ENCODE assay signal across 8 mouse cellular contexts in genomic region chr3:110250839-110251700, GRCm38 (mm10). TPM values are rescaled to one million over a fixed set of nuclear protein-coding genes. Genes with fewer than 3 reads are reported as not detected.
DNase-seq lines count a peak whose midpoint lies in the region; ATAC-seq and TF ChIP-seq lines count a peak whose summit lies in the region.

Gene Prmt6 (minus strand): TSS chr3:110250998.

- peaks cover 23% of the 10 kb centered on the region for H3K36me3 ChIP-seq in C2C12 (ENCODE audit: control insufficient read depth, insufficient read depth)
- peaks cover 15% of the 10 kb centered on the region for H3K36me3 ChIP-seq in embryonic facial prominence, embryonic 14.5 days (ENCODE audit: control insufficient read depth, insufficient read depth, low read length)
- H3K36me3 ChIP-seq in heart, adult 2 months (ENCODE audit: control insufficient read depth, insufficient read depth, low read length): peaks cover 9% of the 10 kb centered on the region
- peaks cover 3% of the 10 kb centered on the region; the same call in 1 of the 2 replicates for H3K36me3 ChIP-seq in kidney, adult 2 months (ENCODE audit: control insufficient read depth, insufficient read depth, low read length)
- H3K36me3 ChIP-seq in limb, embryonic 11.5 days (ENCODE audit: control insufficient read depth, insufficient read depth, low read length): no peaks in the 10 kb centered on the region
- H3K36me3 ChIP-seq in midbrain, embryonic 13.5 days: peaks cover 17% of the 10 kb centered on the region

- peaks cover 39% of the 10 kb centered on the region for H3K79me2 ChIP-seq in C2C12 (ENCODE audit: control insufficient read depth, insufficient read depth)
- H3K79me2 ChIP-seq in heart, adult 2 months (replicated peaks; ENCODE audit: control insufficient read depth, insufficient read depth, low read length): no peaks in the 10 kb centered on the region

- peak within 1 kb of the TSS; percentile 78 for H3K27ac ChIP-seq in bone marrow, adult 2 months (ENCODE audit: control insufficient read depth, insufficient read depth, low read depth, low read length, poor library complexity)
- H3K27ac ChIP-seq in embryonic facial prominence, embryonic 14.5 days (replicated peaks; ENCODE audit: low read depth, low read length): peak within 1 kb of the TSS; percentile 89
- H3K27ac ChIP-seq in heart, adult 2 months: peak within 1 kb of the TSS; percentile 93
- H3K27ac ChIP-seq in kidney, adult 2 months (ENCODE audit: insufficient read depth, low read depth, low read length): peak within 1 kb of the TSS; percentile 90
- H3K27ac ChIP-seq in limb, embryonic 11.5 days (replicated peaks; ENCODE audit: low read depth, low read length): peak within 1 kb of the TSS; percentile 85
- peak within 1 kb of the TSS; percentile 98 for H3K27ac ChIP-seq in midbrain, embryonic 13.5 days

- peak within 1 kb of the TSS; percentile 85 for H3K4me2 ChIP-seq in embryonic facial prominence, embryonic 14.5 days (ENCODE audit: low read depth, low read length)
- H3K4me2 ChIP-seq in limb, embryonic 11.5 days (ENCODE audit: low read depth, severe bottlenecking): peak within 1 kb of the TSS; percentile 63
- H3K4me2 ChIP-seq in midbrain, embryonic 13.5 days (replicated peaks): peak within 1 kb of the TSS; percentile 65

- peak within 1 kb of the TSS; percentile 82 for H3K4me3 ChIP-seq in C2C12 (ENCODE audit: insufficient read depth, poor library complexity, severe bottlenecking)
- peak within 1 kb of the TSS; percentile 100 for H3K4me3 ChIP-seq in bone marrow, adult 2 months (replicated peaks; ENCODE audit: control insufficient read depth, low read depth, low read length)
- peak within 1 kb of the TSS; percentile 93 for H3K4me3 ChIP-seq in embryonic facial prominence, embryonic 14.5 days (ENCODE audit: low read depth, low read length)
- peak within 1 kb of the TSS; percentile 89 for H3K4me3 ChIP-seq in heart, adult 2 months
- peak within 1 kb of the TSS; percentile 84 for H3K4me3 ChIP-seq in kidney, adult 2 months (ENCODE audit: insufficient read depth, low read depth, low read length)
- peak within 1 kb of the TSS; percentile 91 for H3K4me3 ChIP-seq in limb, embryonic 11.5 days (ENCODE audit: low read depth, low read length)
- H3K4me3 ChIP-seq in midbrain, embryonic 13.5 days (replicated peaks): peak within 1 kb of the TSS; percentile 80

- 0 out of 2 replicates have a peak, but pooled peaks have one; percentile 14 for TF ChIP-seq EP300 in heart, adult 2 months (IDR thresholded peaks at IDR 0.05; ENCODE audit: insufficient read depth, low read depth, low read length)

- H3K9me3 ChIP-seq in embryonic facial prominence, embryonic 14.5 days (ENCODE audit: control insufficient read depth, low read length): no peaks in the 10 kb centered on the region
- H3K9me3 ChIP-seq in limb, embryonic 11.5 days (ENCODE audit: control insufficient read depth, low read length): no peaks in the 10 kb centered on the region
- no peaks in the 10 kb centered on the region for H3K9me3 ChIP-seq in midbrain, embryonic 13.5 days

- H3K27me3 ChIP-seq in C2C12 (ENCODE audit: control insufficient read depth, insufficient read depth, insufficient read length): no peaks in the 10 kb centered on the region
- no peaks in the 10 kb centered on the region for H3K27me3 ChIP-seq in embryonic facial prominence, embryonic 14.5 days (replicated peaks; ENCODE audit: control insufficient read depth, insufficient read depth, low read length)
- no peaks in the 10 kb centered on the region for H3K27me3 ChIP-seq in heart, adult 2 months (ENCODE audit: control insufficient read depth, insufficient read depth, low read length)
- H3K27me3 ChIP-seq in kidney, adult 2 months (replicated peaks; ENCODE audit: control insufficient read depth, insufficient read depth, low read length): no peaks in the 10 kb centered on the region
- H3K27me3 ChIP-seq in limb, embryonic 11.5 days (ENCODE audit: control insufficient read depth, insufficient read depth, low read length): no peaks in the 10 kb centered on the region
- H3K27me3 ChIP-seq in midbrain, embryonic 13.5 days: no peaks in the 10 kb centered on the region

- peaks cover 23% of the 10 kb centered on the region for H3K79me3 ChIP-seq in C2C12 (ENCODE audit: low read depth)

- no peak; the same call in 1 of the 2 replicates for TF ChIP-seq POLR2A in bone marrow, adult 2 months (IDR thresholded peaks at IDR 0.05; ENCODE audit: borderline replicate concordance, control insufficient read depth, low read depth, low read length)
- TF ChIP-seq POLR2A in heart, adult 2 months (IDR thresholded peaks at IDR 0.05; ENCODE audit: insufficient read depth, low read depth, low read length): peak; percentile 59
- no peak for TF ChIP-seq POLR2A in kidney, adult 2 months (IDR thresholded peaks at IDR 0.05; ENCODE audit: low read depth, low read length)

- H3K4me1 ChIP-seq in bone marrow, adult 2 months (ENCODE audit: control insufficient read depth, insufficient read depth, low read length): no peaks in the 10 kb centered on the region
- H3K4me1 ChIP-seq in embryonic facial prominence, embryonic 14.5 days (ENCODE audit: control insufficient read depth, insufficient read depth, low read length): peaks cover 12% of the 10 kb centered on the region
- H3K4me1 ChIP-seq in heart, adult 2 months (ENCODE audit: control insufficient read depth, insufficient read depth, low read length): no peaks in the 10 kb centered on the region
- H3K4me1 ChIP-seq in kidney, adult 2 months (ENCODE audit: control insufficient read depth, insufficient read depth, low read length): peaks cover 4% of the 10 kb centered on the region; the same call in 1 of the 2 replicates
- 0 out of 2 replicates have a peak, but pooled peaks cover 7% of the 10 kb centered on the region for H3K4me1 ChIP-seq in limb, embryonic 11.5 days (ENCODE audit: control insufficient read depth, insufficient read depth, low read length)
- H3K4me1 ChIP-seq in midbrain, embryonic 13.5 days (replicated peaks): peaks cover 29% of the 10 kb centered on the region

- TF ChIP-seq CTCF in C2C12 (IDR thresholded peaks at IDR 0.05; ENCODE audit: control insufficient read depth, insufficient read depth, insufficient read length): no peak
- TF ChIP-seq CTCF in bone marrow, adult 2 months (IDR thresholded peaks at IDR 0.05; ENCODE audit: control insufficient read depth, insufficient read depth, low read length): no peak
- TF ChIP-seq CTCF in heart, adult 2 months (IDR thresholded peaks at IDR 0.05): no peak
- no peak for TF ChIP-seq CTCF in kidney, adult 2 months (conservative IDR thresholded peaks at IDR 0.05; ENCODE audit: insufficient read depth, insufficient read length, low read depth, low read length)

- peak; percentile 95 for ATAC-seq in embryonic facial prominence, embryonic 14.5 days (ENCODE audit: low read depth)
- ATAC-seq in limb, embryonic 11.5 days (ENCODE audit: insufficient number of reproducible peaks, low FRiP score, low TSS enrichment, low read depth): peak; percentile 86
- peak; percentile 96 for ATAC-seq in midbrain, embryonic 13.5 days

- DNase-seq in embryonic facial prominence, embryonic 14.5 days (ENCODE audit: low spot score): peak; percentile 96
- DNase-seq in heart, adult 2 months: peak; percentile 93
- DNase-seq in kidney, adult 2 months: peak; percentile 95
- DNase-seq in limb, embryonic 11.5 days (ENCODE audit: low spot score): peak; percentile 92
- peak; percentile 85 to 87 for DNase-seq in spleen, postnatal 36 days (ENCODE audit: low spot score in 2 of 2)

- peak within 1 kb of the TSS; percentile 96 for H3ac ChIP-seq in C2C12 (ENCODE audit: control insufficient read depth, insufficient read length, low read depth)

- peak within 1 kb of the TSS; percentile 96 for H3K9ac ChIP-seq in embryonic facial prominence, embryonic 14.5 days (ENCODE audit: low read depth, low read length)
- peak within 1 kb of the TSS; percentile 96 for H3K9ac ChIP-seq in heart, adult 2 months (ENCODE audit: low read depth, low read length)
- H3K9ac ChIP-seq in limb, embryonic 11.5 days (ENCODE audit: low read length): peak within 1 kb of the TSS; percentile 96
- peak within 1 kb of the TSS; percentile 97 for H3K9ac ChIP-seq in midbrain, embryonic 13.5 days (replicated peaks)

- intact Hi-C loops in heart, adult 2 months (cut with DNase I): no loop called here

- 20% methylated on average over 38 of the region's 38 CpGs for WGBS in bone marrow, adult 2 months
- WGBS in embryonic facial prominence, embryonic 14.5 days: 25% methylated on average over 27 of the region's 38 CpGs
- 13% methylated on average over 37 of the region's 38 CpGs for WGBS in heart, adult 2 months
- 18% methylated on average over 38 of the region's 38 CpGs for WGBS in kidney, adult 2 months
- 20% methylated on average over 37 of the region's 38 CpGs for WGBS in limb, embryonic 11.5 days
- 19% methylated on average over 38 of the region's 38 CpGs for WGBS in midbrain, embryonic 13.5 days

TF ChIP-seq in C2C12, 6 proteins besides CTCF, POLR2A, EP300 and RAD21:
- TF ChIP-seq USF1 (IDR thresholded peaks at IDR 0.05; ENCODE audit: low read depth) (no peak), MYOD1 (IDR thresholded peaks at IDR 0.05; ENCODE audit: control insufficient read depth, insufficient read length, low read depth) (peak; percentile 14)

RNA-seq across cellular contexts. Expression of gene Prmt6, which starts in this region (rescaled TPM):
- 18.9 TPM for polyA plus RNA-seq in C2C12 (2012; fragmentation: generic; extraction: Trizol)
- polyA plus RNA-seq in bone marrow, adult 2 months (2011; ENCODE audit: insufficient read depth, insufficient read length, low replicate concordance, missing spikeins): 2.6 and 7.0 TPM in 2 replicates
- polyA plus RNA-seq in embryonic facial prominence, embryonic 14.5 days (2014; fragmentation: Nextera tagmentation; extraction: Ambion mirVana): 19.3 and 24.5 TPM in 2 replicates
- 1 to 10 TPM; 3.0 to 3.6 TPM for total RNA-seq in heart, adult 2 months (2021)
- 2.6 and 3.1 TPM in 2 replicates for polyA plus RNA-seq in heart, adult 2 months (2012; rRNA removed)
- polyA plus RNA-seq in kidney, adult 2 months (2012; rRNA removed): 5.9 and 6.5 TPM in 2 replicates
- polyA plus RNA-seq in limb, embryonic 11.5 days (2014; fragmentation: Nextera tagmentation; extraction: Ambion mirVana): 33.0 and 33.8 TPM in 2 replicates
- polyA plus RNA-seq in midbrain, embryonic 13.5 days (2015; fragmentation: Nextera tagmentation; extraction: Ambion mirVana): 26.5 and 27.9 TPM in 2 replicates

Comparison
In these comparisons a context has a peak if more than half of its experiments do, and no peak if none do; other contexts are left out.
1. Peak in every context shown above with its lines: DNase-seq, ATAC-seq, H3K4me3 ChIP-seq and H3K27ac ChIP-seq.